Mouse (Mus musculus) lung, postnatal 0 days (tissue): ENCODE results near the gene Camk1d.

Source experiments
- CTCF ChIP-seq: IDR thresholded peaks from 2 replicates; pipeline ENCODE4 v1.5.1; 2016; ENCODE audit warnings: antibody characterized with exemption, mild to moderate bottlenecking
- EP300 ChIP-seq: IDR thresholded peaks from 2 replicates; pipeline ENCODE4 v1.6.1; 2016; ENCODE audit warnings: antibody characterized with exemption, mild to moderate bottlenecking, control low read depth

GRCm38 (mm10) chr2:5673816-5674215 is 40.5 kb downstream of the Camk1d start:
- TF ChIP-seq CTCF (no peak), EP300 (no peak)
